Mouse (Mus musculus) layer of hippocampus, postnatal 25 days (tissue): ENCODE measurements around the gene Gstt3. TPM values are rescaled to one million over a fixed set of nuclear protein-coding genes. Genes with fewer than 3 reads are reported as not detected.
A peak's percentile ranks its signal among the peaks of the same experiment; 100 is the strongest.
"Not testable (repeated sequence)": the region's sequence is repeated elsewhere in the genome, so short reads cannot be mapped to it uniquely, and the experiment has no call there.

Source experiments
- DNase-seq, 2 experiments: peaks; one replicate each; pipeline ENCODE4 v3.0.0; 2022; ENCODE audit warnings: mixed read lengths in 2 of 2, low spot score in 1 of 2; ENCODE audit errors: extremely low spot score in 1 of 2
- total RNA-seq, 2 experiments: library from RNA; stranded (reverse); gene quantifications; 2 replicates each; pipeline ENCODE4 v1.2.3; 2021

The Gstt3 gene
- total RNA-seq, 2 experiments from 2014 or later, result 1.7 to 1.8 TPM

GRCm38 (mm10) chr10:75785442-75785841, 4.2 kb upstream of the Gstt3 start:
- DNase-seq, result no peak

GRCm38 (mm10) chr10:75779206-75780174, 1.7 kb downstream of the Gstt3 start:
- DNase-seq, result no peak

GRCm38 (mm10) chr10:75777885-75778284, 3.3 kb downstream of the Gstt3 start:
- no peak for DNase-seq

- no peak for DNase-seq
Measured at GRCm38 (mm10) chr10:75776562-75776961, 4.7 kb downstream of the Gstt3 start.

- no peak for DNase-seq
Measured at GRCm38 (mm10) chr10:75774587-75774986, 6.6 kb downstream of the Gstt3 start.

- DNase-seq, result no peak
Measured at GRCm38 (mm10) chr10:75774102-75774501, 7.1 kb downstream of the Gstt3 start.

- peak; percentile 55 to 71 for DNase-seq
Measured at GRCm38 (mm10) chr10:75772795-75773664, 8.2 kb downstream of the Gstt3 start, which contains the start of gene Ddt. Ddt (minus strand) TSS chr10:75773414.

GRCm38 (mm10) chr10:75767756-75768155, 13.5 kb downstream of the Gstt3 start:
- not testable (repeated sequence) for DNase-seq

- no peak for DNase-seq
Measured at GRCm38 (mm10) chr10:75766856-75767255, 14.4 kb downstream of the Gstt3 start.

GRCm38 (mm10) chr10:75764519-75765473, 16.4 kb downstream of the Gstt3 start:
- DNase-seq, result peak in 1 of 2 experiments; percentile 72

GRCm38 (mm10) chr10:75763682-75764518, 17.3 kb downstream of the Gstt3 start, which contains the start of gene Cabin1:
Cabin1 (minus strand) TSS chr10:75764341.
- DNase-seq, result peak; percentile 91 to 95

GRCm38 (mm10) chr10:75762413-75762812, 18.8 kb downstream of the Gstt3 start:
- DNase-seq, result no peak

GRCm38 (mm10) chr10:75760311-75760710, 20.9 kb downstream of the Gstt3 start:
- DNase-seq, result no peak

GRCm38 (mm10) chr10:75756719-75757118, 24.5 kb downstream of the Gstt3 start:
- DNase-seq, result no peak

- peak; percentile 69 to 93 for DNase-seq
Measured at GRCm38 (mm10) chr10:75744017-75744416, 37.2 kb downstream of the Gstt3 start.

GRCm38 (mm10) chr10:75743369-75743768, 37.8 kb downstream of the Gstt3 start:
- peak; percentile 25 to 36 for DNase-seq

GRCm38 (mm10) chr10:75740866-75741265, 40.3 kb downstream of the Gstt3 start:
- DNase-seq, result no peak

GRCm38 (mm10) chr10:75725449-75725848, 55.8 kb downstream of the Gstt3 start:
- DNase-seq, result no peak
